Mouse (Mus musculus) myocyte (in vitro differentiated cells): ENCODE measurements around the gene Adam8. TPM values are rescaled to one million over a fixed set of nuclear protein-coding genes. Genes with fewer than 3 reads are reported as not detected.

Experiments used
- H3K27me3 ChIP-seq: one replicate; pipeline ENCODE4 v1.6.1; 2011; ENCODE audit not compliant: control insufficient read depth, insufficient read depth, insufficient read length
- H3K36me3 ChIP-seq: one replicate; pipeline ENCODE4 v1.6.1; 2011; ENCODE audit not compliant: control insufficient read depth, insufficient read depth
- H3K4me2 ChIP-seq: one replicate; pipeline ENCODE4 v1.6.1; 2011; ENCODE audit warnings: low read depth, control low read depth
- H3K4me3 ChIP-seq: one replicate; pipeline ENCODE4 v1.5.1; 2011; ENCODE audit warnings: mild to moderate bottlenecking, control low read depth, moderate library complexity
- H3K79me2 ChIP-seq: one replicate; pipeline ENCODE4 v1.6.1; 2011; ENCODE audit not compliant: control insufficient read depth, insufficient read depth
- H3ac ChIP-seq: one replicate; pipeline ENCODE4 v1.6.1; 2011; ENCODE audit not compliant: control insufficient read depth, insufficient read length
- CEBPB ChIP-seq: IDR thresholded peaks from 2 replicates; pipeline ENCODE4 v1.6.1; 2011; ENCODE audit warnings: mild to moderate bottlenecking, moderate library complexity; ENCODE audit not compliant: poor library complexity, insufficient read depth, severe bottlenecking
- E2F4 ChIP-seq: IDR thresholded peaks from one replicate; pipeline ENCODE4 v1.6.1; 2011; ENCODE audit warnings: mild to moderate bottlenecking, control low read depth, moderate library complexity; ENCODE audit not compliant: insufficient read depth
- MAX ChIP-seq: IDR thresholded peaks from one replicate; pipeline ENCODE4 v1.6.1; 2011; ENCODE audit warnings: low read depth, mild to moderate bottlenecking, control low read depth
- MYOD1 ChIP-seq, 3 experiments: IDR thresholded peaks; one replicate each; pipeline ENCODE4 v1.6.1; 2011; ENCODE audit warnings: control low read depth in 2 of 3, low read depth in 2 of 3, mild to moderate bottlenecking in 2 of 3, moderate library complexity in 1 of 3; ENCODE audit not compliant: insufficient read length in 2 of 3, control insufficient read depth in 1 of 3
- MYOG ChIP-seq, 3 experiments: IDR thresholded peaks; one replicate each; pipeline ENCODE4 v1.6.1; 2011; ENCODE audit warnings: control low read depth in 2 of 3, low read depth in 2 of 3, mild to moderate bottlenecking in 2 of 3; ENCODE audit not compliant: insufficient read length in 2 of 3, control insufficient read depth in 1 of 3, insufficient read depth in 1 of 3
- POLR2A ChIP-seq: IDR thresholded peaks from one replicate; pipeline ENCODE4 v1.6.1; 2011; ENCODE audit warnings: low read depth, mild to moderate bottlenecking, control low read depth, moderate library complexity; ENCODE audit not compliant: insufficient read length
- POLR2AphosphoS2 ChIP-seq: IDR thresholded peaks from one replicate; pipeline ENCODE4 v1.6.1; 2011; ENCODE audit warnings: low read depth, control low read depth; ENCODE audit not compliant: insufficient read length
- REST ChIP-seq: IDR thresholded peaks from one replicate; pipeline ENCODE4 v1.6.1; 2011; ENCODE audit warnings: mild to moderate bottlenecking, control low read depth, moderate library complexity; ENCODE audit not compliant: insufficient read depth, insufficient read length
- SRF ChIP-seq: IDR thresholded peaks from one replicate; pipeline ENCODE4 v1.6.1; 2011; ENCODE audit warnings: low read depth; ENCODE audit not compliant: control insufficient read depth, insufficient read length
- TCF12 ChIP-seq: IDR thresholded peaks from one replicate; pipeline ENCODE4 v1.6.1; 2011; ENCODE audit warnings: mild to moderate bottlenecking, control low read depth; ENCODE audit not compliant: poor library complexity, insufficient read depth, severe bottlenecking
- TCF3 ChIP-seq: IDR thresholded peaks from one replicate; pipeline ENCODE4 v1.6.1; 2011; ENCODE audit warnings: low read depth, control low read depth; ENCODE audit not compliant: insufficient read length
- USF1 ChIP-seq: IDR thresholded peaks from one replicate; pipeline ENCODE4 v1.6.1; 2011; ENCODE audit warnings: low read depth, mild to moderate bottlenecking, control low read depth, moderate library complexity
- polyA plus RNA-seq: library from polyadenylated mRNA; unstranded; fragments of >200 nt; fragmentation: generic; extraction: Trizol; gene quantifications from one replicate; pipeline ENCODE4 v1.2.1, GENCODE M21; 2012; ENCODE audit warnings: missing spikeins

Gene Adam8
- polyA plus RNA-seq, 1 experiment, result 2.3 TPM

DNA sequence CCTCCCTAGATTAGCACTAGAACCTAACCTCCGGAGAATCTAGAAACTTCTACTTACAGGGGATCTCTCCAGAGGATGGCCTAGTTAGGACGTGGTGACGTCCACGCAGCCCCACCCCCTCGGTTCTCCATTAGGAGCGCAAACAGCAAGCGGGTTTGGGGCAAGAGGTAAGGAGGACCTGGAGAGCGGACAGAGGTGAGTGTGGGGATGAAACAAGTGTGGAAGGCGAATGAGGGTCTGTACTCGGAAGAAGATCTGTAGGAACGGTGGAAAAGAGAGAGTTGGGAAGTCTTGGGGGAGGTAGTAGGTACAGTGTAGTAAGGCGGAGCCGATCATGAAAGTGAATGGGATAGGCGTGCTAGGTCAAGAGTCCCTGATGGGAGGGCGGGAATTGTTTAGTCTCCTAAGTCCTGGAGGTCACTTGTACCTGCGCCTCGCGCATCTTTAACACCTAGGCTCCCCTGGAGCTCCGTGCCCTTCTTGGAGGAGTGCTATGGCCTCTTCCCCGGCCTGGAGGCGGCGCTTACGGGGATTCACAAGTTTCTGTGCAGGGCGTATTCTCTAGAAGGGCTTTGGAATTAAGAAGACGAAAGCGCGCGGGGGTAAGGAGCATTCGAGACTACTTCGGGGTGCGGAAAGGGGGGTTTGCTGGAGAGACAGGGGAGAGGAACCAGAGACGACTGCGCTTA, 41.9 kb downstream of the Adam8 start:
- no peaks in the 10 kb centered on the region for H3K79me2 ChIP-seq
- H3ac ChIP-seq, result no peak overlapping the region
- peak overlapping the region; percentile 79 for H3K4me2 ChIP-seq
- H3K36me3 ChIP-seq, result no peaks in the 10 kb centered on the region
- H3K4me3 ChIP-seq, result peak overlapping the region; percentile 70
- TF ChIP-seq CEBPB (no peak), TCF3 (no peak), MYOG (IDR thresholded peaks at IDR 0.05; ENCODE audit: control insufficient read depth in 1 of 3, insufficient read depth in 1 of 3, insufficient read length in 2 of 3, low read depth in 2 of 3) (no peak), E2F4 (no peak), USF1 (no peak), SRF (no peak), REST (no peak), POLR2AphosphoS2 (no peak), TCF12 (no peak), POLR2A (no peak), MAX (no peak), MYOD1 (IDR thresholded peaks at IDR 0.05; ENCODE audit: control insufficient read depth in 1 of 3, insufficient read length in 2 of 3, low read depth in 2 of 3) (no peak)
- H3K27me3 ChIP-seq, result no peaks in the 10 kb centered on the region

DNA sequence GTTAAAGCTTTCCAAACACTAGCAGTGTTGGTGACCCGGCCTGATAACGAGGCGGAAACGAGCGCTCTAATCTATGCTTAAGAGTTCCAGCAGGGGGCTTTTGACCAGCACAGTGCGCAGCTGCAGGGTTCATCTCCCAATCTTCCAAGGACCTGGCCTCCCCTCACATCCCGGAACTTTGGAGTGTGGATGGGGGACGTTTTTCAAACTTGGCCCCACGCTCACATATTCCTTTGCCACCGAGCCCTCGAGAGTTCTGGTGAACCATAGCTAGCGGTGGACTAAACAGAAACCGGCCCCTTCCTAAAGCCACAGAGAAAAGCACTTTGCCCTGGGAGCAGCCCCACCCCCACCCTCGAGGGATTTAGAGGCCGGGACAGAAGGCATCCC, 42.5 kb downstream of the Adam8 start:
- TF ChIP-seq TCF12 (no peak), POLR2A (no peak), USF1 (no peak), SRF (no peak), MYOG (IDR thresholded peaks at IDR 0.05; ENCODE audit: control insufficient read depth in 1 of 3, insufficient read depth in 1 of 3, insufficient read length in 2 of 3, low read depth in 2 of 3) (no peak), MYOD1 (IDR thresholded peaks at IDR 0.05; ENCODE audit: control insufficient read depth in 1 of 3, insufficient read length in 2 of 3, low read depth in 2 of 3) (no peak), MAX (no peak), TCF3 (no peak), E2F4 (no peak), REST (no peak)
- Histone ChIP-seq H3K4me2 (peak overlapping the region; percentile 79), H3K79me2 (no peaks in the 10 kb centered on the region), H3ac (no peak overlapping the region), H3K36me3 (no peaks in the 10 kb centered on the region), H3K4me3 (peak overlapping the region; percentile 70), H3K27me3 (no peaks in the 10 kb centered on the region)

DNA sequence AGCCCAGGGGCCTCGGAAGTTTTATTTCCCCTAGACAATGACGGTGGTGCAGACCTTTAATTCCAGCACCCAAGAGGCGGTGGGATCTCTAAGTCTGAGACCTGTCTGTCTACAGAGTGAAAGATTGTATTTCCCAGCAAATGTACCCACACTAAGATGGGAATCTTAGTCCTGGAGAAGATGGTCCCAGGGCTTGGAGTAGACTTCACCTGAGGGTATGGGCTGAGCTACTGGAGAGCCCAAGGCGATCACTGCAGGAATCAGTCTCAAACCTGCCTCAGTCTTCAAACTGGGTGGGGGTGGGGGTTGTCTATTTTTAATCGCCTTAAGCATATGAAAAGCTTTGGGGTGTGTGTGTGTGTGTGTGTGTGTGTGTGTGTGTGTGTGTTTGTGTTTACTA, 46.3 kb downstream of the Adam8 start:
- no peak for TF ChIP-seq TCF12
- no peak for TF ChIP-seq MYOG (IDR thresholded peaks at IDR 0.05; ENCODE audit: control insufficient read depth in 1 of 3, insufficient read depth in 1 of 3, insufficient read length in 2 of 3, low read depth in 2 of 3)
- TF ChIP-seq MAX, result no peak
- no peak for TF ChIP-seq USF1
- TF ChIP-seq MYOD1 (IDR thresholded peaks at IDR 0.05; ENCODE audit: control insufficient read depth in 1 of 3, insufficient read length in 2 of 3, low read depth in 2 of 3), result no peak
- no peak for TF ChIP-seq E2F4
- no peak for TF ChIP-seq TCF3
- TF ChIP-seq SRF, result no peak
- TF ChIP-seq CEBPB, result no peak
- no peak for TF ChIP-seq POLR2A
- TF ChIP-seq POLR2AphosphoS2, result no peak
- TF ChIP-seq REST, result no peak
- H3K27me3 ChIP-seq, result no peaks in the 10 kb centered on the region
- no peak overlapping the region for H3K4me2 ChIP-seq
- H3ac ChIP-seq, result no peak overlapping the region
- H3K79me2 ChIP-seq, result no peaks in the 10 kb centered on the region
- no peaks in the 10 kb centered on the region for H3K36me3 ChIP-seq
- no peak overlapping the region for H3K4me3 ChIP-seq

DNA sequence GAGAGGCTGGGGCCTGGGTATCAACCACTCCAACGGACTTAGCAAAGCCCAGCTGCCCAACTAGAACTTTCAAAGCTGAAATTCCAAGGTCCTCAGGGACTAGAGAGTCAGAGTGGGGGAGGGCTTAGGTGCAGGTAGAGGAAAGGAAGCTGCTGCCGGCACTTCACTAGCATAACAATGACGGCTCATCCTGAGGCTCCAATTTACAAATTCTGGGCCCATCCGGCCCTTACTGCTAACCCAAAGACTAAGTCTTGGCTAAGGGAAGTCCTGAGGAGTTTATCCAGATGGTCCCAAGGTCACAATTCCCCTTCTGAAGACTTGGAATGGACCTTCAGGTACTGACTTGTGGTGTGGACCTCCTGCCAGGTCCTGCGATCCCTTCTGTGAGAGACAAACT, 46.8 kb downstream of the Adam8 start:
- Histone ChIP-seq H3K79me2 (no peaks in the 10 kb centered on the region), H3K36me3 (no peaks in the 10 kb centered on the region), H3K27me3 (no peaks in the 10 kb centered on the region), H3K4me2 (no peak overlapping the region), H3K4me3 (no peak overlapping the region), H3ac (no peak overlapping the region)
- TF ChIP-seq POLR2AphosphoS2, result no peak
- no peak for TF ChIP-seq CEBPB
- TF ChIP-seq SRF, result no peak
- TF ChIP-seq MYOG (IDR thresholded peaks at IDR 0.05; ENCODE audit: control insufficient read depth in 1 of 3, insufficient read depth in 1 of 3, insufficient read length in 2 of 3, low read depth in 2 of 3), result no peak
- no peak for TF ChIP-seq USF1
- TF ChIP-seq TCF12, result no peak
- no peak for TF ChIP-seq MYOD1 (IDR thresholded peaks at IDR 0.05; ENCODE audit: control insufficient read depth in 1 of 3, insufficient read length in 2 of 3, low read depth in 2 of 3)
- no peak for TF ChIP-seq E2F4
- TF ChIP-seq REST, result no peak
- TF ChIP-seq MAX, result no peak
- no peak for TF ChIP-seq POLR2A
- no peak for TF ChIP-seq TCF3
